In the genomic region with DNA sequence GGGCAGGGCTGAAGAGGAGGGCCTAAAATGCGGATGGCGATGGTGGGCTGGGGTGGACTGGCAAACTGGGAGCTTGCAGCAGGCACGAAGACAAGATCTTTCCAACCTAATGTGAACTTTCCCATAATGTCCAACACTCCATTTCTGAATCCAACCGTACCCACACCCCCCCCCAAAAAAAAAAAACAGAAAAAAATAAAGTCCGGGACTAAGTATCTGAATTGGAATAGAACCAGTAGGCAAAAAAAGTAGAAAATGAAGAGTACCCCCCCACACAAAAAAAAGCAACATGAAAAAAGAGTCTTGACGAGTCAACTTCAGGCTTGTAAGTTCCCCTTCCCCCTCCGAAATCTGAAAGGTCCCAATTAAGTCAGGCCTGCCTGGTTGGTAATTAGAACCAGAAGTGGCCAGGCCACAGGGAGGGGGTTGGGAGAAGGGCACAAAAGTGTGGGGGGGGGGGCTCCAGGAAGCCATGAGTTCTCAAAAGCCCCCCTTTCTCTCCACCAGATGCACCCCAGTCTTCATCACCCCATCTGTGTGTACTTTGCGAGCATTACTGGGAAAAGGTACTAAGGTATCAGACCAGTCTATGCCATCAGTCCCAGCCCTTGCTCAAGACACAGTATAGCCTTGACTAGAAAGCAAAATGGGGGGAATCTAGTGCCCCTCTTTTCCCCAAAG, we compare ENCODE assay signal across 8 mouse cellular contexts. TPM values are rescaled to one million over a fixed set of nuclear protein-coding genes. Genes with fewer than 3 reads are reported as not detected.
DNase-seq lines count a peak whose midpoint lies in the region; ATAC-seq and TF ChIP-seq lines count a peak whose summit lies in the region.

No protein-coding gene starts in this region.

- peak overlapping the region; percentile 59 for H3K4me3 ChIP-seq in heart, embryonic 11.5 days (ENCODE audit: low read depth, low read length)
- H3K4me3 ChIP-seq in ES-Bruce4 (ENCODE audit: low read depth, low read length) = peak overlapping the region; percentile 72
- peak overlapping the region; percentile 52 for H3K4me3 ChIP-seq in forebrain, embryonic 14.5 days (ENCODE audit: low read depth, low read length)
- H3K4me3 ChIP-seq in liver, embryonic 16.5 days (ENCODE audit: low read depth, low read length) = peak overlapping the region; percentile 60

- peak overlapping the region; percentile 93 for H3K4me2 ChIP-seq in heart, embryonic 11.5 days
- peak overlapping the region; percentile 96 for H3K4me2 ChIP-seq in forebrain, embryonic 14.5 days (ENCODE audit: low read length)
- peak overlapping the region; percentile 76 for H3K4me2 ChIP-seq in liver, embryonic 16.5 days (ENCODE audit: low read depth, low read length)

- H3K36me3 ChIP-seq in heart, embryonic 11.5 days (ENCODE audit: control insufficient read depth, insufficient read depth, low read length) = no peaks in the 10 kb centered on the region
- H3K36me3 ChIP-seq in ES-Bruce4 (ENCODE audit: control insufficient read depth, insufficient read depth, low read length, poor library complexity, severe bottlenecking) = no peaks in the 10 kb centered on the region
- H3K36me3 ChIP-seq in forebrain, embryonic 14.5 days (ENCODE audit: control insufficient read depth, insufficient read depth, low read length) = no peaks in the 10 kb centered on the region
- no peaks in the 10 kb centered on the region for H3K36me3 ChIP-seq in liver, embryonic 16.5 days (ENCODE audit: control insufficient read depth, insufficient read depth)

- H3K27me3 ChIP-seq in heart, embryonic 11.5 days (ENCODE audit: control insufficient read depth, insufficient read depth, low read length) = peaks cover 43% of the 10 kb centered on the region
- no peaks in the 10 kb centered on the region for H3K27me3 ChIP-seq in ES-Bruce4 (ENCODE audit: control insufficient read depth, insufficient read depth, low read length, poor library complexity, severe bottlenecking)
- H3K27me3 ChIP-seq in forebrain, embryonic 14.5 days (replicated peaks; ENCODE audit: control insufficient read depth, insufficient read depth, low read length) = peaks cover 34% of the 10 kb centered on the region
- peaks cover 89% of the 10 kb centered on the region for H3K27me3 ChIP-seq in liver, embryonic 16.5 days (ENCODE audit: control insufficient read depth, insufficient read depth, low read depth, low read length)

- no peak for TF ChIP-seq CTCF in ES-Bruce4 (IDR thresholded peaks at IDR 0.05; ENCODE audit: low read depth, low read length)

- H3K27ac ChIP-seq in heart, embryonic 11.5 days (ENCODE audit: low read depth, low read length) = peak overlapping the region; percentile 90
- peak overlapping the region; percentile 90 for H3K27ac ChIP-seq in ES-Bruce4 (ENCODE audit: insufficient read depth, low read length)
- H3K27ac ChIP-seq in forebrain, embryonic 14.5 days (ENCODE audit: low read depth, low read length) = no peak overlapping the region
- H3K27ac ChIP-seq in liver, embryonic 16.5 days (ENCODE audit: low read length) = no peak overlapping the region

- H3K9me3 ChIP-seq in heart, embryonic 11.5 days (replicated peaks; ENCODE audit: control insufficient read depth, low read length) = no peaks in the 10 kb centered on the region
- no peaks in the 10 kb centered on the region for H3K9me3 ChIP-seq in ES-Bruce4 (replicated peaks; ENCODE audit: control insufficient read depth, insufficient read depth, low read length, poor library complexity, severe bottlenecking)
- no peaks in the 10 kb centered on the region for H3K9me3 ChIP-seq in forebrain, embryonic 14.5 days (replicated peaks; ENCODE audit: control insufficient read depth, low read length)
- H3K9me3 ChIP-seq in liver, embryonic 16.5 days (replicated peaks; ENCODE audit: control insufficient read depth, low read length) = no peaks in the 10 kb centered on the region

- peaks cover 34% of the 10 kb centered on the region for H3K4me1 ChIP-seq in heart, embryonic 11.5 days (ENCODE audit: control insufficient read depth, insufficient read depth, low read length)
- peaks cover 16% of the 10 kb centered on the region for H3K4me1 ChIP-seq in ES-Bruce4 (ENCODE audit: control insufficient read depth, insufficient read depth, low read length)
- H3K4me1 ChIP-seq in forebrain, embryonic 14.5 days (ENCODE audit: control insufficient read depth, insufficient read depth, low read length) = peaks cover 13% of the 10 kb centered on the region
- H3K4me1 ChIP-seq in liver, embryonic 16.5 days (ENCODE audit: control insufficient read depth, low read depth, low read length) = peaks cover 14% of the 10 kb centered on the region

- ATAC-seq in heart, embryonic 11.5 days (replicated peaks; ENCODE audit: insufficient number of reproducible peaks, low FRiP score, low TSS enrichment) = no peak
- ATAC-seq in forebrain, embryonic 14.5 days = no peak
- no peak for ATAC-seq in liver, embryonic 16.5 days (ENCODE audit: low read depth)

- no peak for DNase-seq in heart, postnatal 14 days
- DNase-seq in forebrain, embryonic 14.5 days (ENCODE audit: low spot score) = peak; percentile 25
- DNase-seq in urinary bladder, postnatal 10 days (ENCODE audit: low spot score) = no peak
- no peak for DNase-seq in adrenal gland, postnatal 25 days
- no peak for DNase-seq in gastrocnemius, postnatal 10 days

- no peak for TF ChIP-seq EP300 in ES-Bruce4 (IDR thresholded peaks at IDR 0.05; ENCODE audit: insufficient read depth, low read depth, low read length)

- peak overlapping the region; percentile 66; the same call in 1 of the 2 replicates for H3K9ac ChIP-seq in heart, embryonic 11.5 days (ENCODE audit: low read depth, low read length)
- H3K9ac ChIP-seq in ES-Bruce4 (ENCODE audit: low read depth, poor library complexity, severe bottlenecking) = peak overlapping the region; percentile 84
- peak overlapping the region; percentile 64 for H3K9ac ChIP-seq in forebrain, embryonic 14.5 days (ENCODE audit: low read length)
- H3K9ac ChIP-seq in liver, embryonic 16.5 days (ENCODE audit: low read depth, low read length) = no peak overlapping the region

- TF ChIP-seq POLR2A in ES-Bruce4 (IDR thresholded peaks at IDR 0.05; ENCODE audit: insufficient read depth, low read length) = no peak

- WGBS in heart, embryonic 11.5 days (ENCODE audit: insufficient replicate concordance) = 6% methylated on average over 8 of the region's 8 CpGs
- 8% methylated on average over 8 of the region's 8 CpGs for WGBS in forebrain, embryonic 14.5 days
- WGBS in liver, embryonic 16.5 days (ENCODE audit: insufficient replicate concordance) = 12% methylated on average over 8 of the region's 8 CpGs

- intact Hi-C loops in heart, postnatal 14 days (cut with DNase I) = loop anchor here (2.0 kb wide), 1 partner anchor 31 kb away; a partner anchor contains a TSS

RNA-seq across cellular contexts. Expression of a gene that starts 9.0 kb away (rescaled TPM):
- 11.2 and 13.4 TPM in 2 replicates for polyA plus RNA-seq in heart, embryonic 11.5 days (2014; fragmentation: Nextera tagmentation; extraction: Ambion mirVana)
- total RNA-seq in heart, postnatal 14 days (2021) = 10 to 100 TPM; 18.9 to 21.1 TPM
- 38.6 and 42.7 TPM in 2 replicates for polyA plus RNA-seq in ES-Bruce4 (2011; ENCODE audit: insufficient read depth, insufficient read length, low read depth, missing spikeins)
- polyA plus RNA-seq in forebrain, embryonic 14.5 days (2014; fragmentation: Nextera tagmentation; extraction: Ambion mirVana) = 4.0 and 5.3 TPM in 2 replicates
- 2.4 and 2.5 TPM in 2 replicates for polyA plus RNA-seq in liver, embryonic 16.5 days (2015; fragmentation: Nextera tagmentation; extraction: Ambion mirVana)
- 21.5 and 25.7 TPM in 2 replicates for total RNA-seq in adrenal gland, postnatal 25 days (2021)
- 10 to 100 TPM; 12.4 to 22.2 TPM for total RNA-seq in gastrocnemius, postnatal 10 days (2021)

RNA-seq across cellular contexts. Expression of a gene that starts 16.5 kb away (rescaled TPM):
- 0.94 and 1.2 TPM in 2 replicates for polyA plus RNA-seq in heart, embryonic 11.5 days (2014; fragmentation: Nextera tagmentation; extraction: Ambion mirVana)
- total RNA-seq in heart, postnatal 14 days (2021) = 1 to 10 TPM; 1.5 to 1.8 TPM
- polyA plus RNA-seq in ES-Bruce4 (2011; ENCODE audit: insufficient read depth, insufficient read length, low read depth, missing spikeins) = 3.1 and 9.7 TPM in 2 replicates
- 0.38 and 0.49 TPM in 2 replicates for polyA plus RNA-seq in forebrain, embryonic 14.5 days (2014; fragmentation: Nextera tagmentation; extraction: Ambion mirVana)
- 5.5 and 5.6 TPM in 2 replicates for polyA plus RNA-seq in liver, embryonic 16.5 days (2015; fragmentation: Nextera tagmentation; extraction: Ambion mirVana)
- total RNA-seq in adrenal gland, postnatal 25 days (2021) = 1.5 and 2.0 TPM in 2 replicates
- total RNA-seq in gastrocnemius, postnatal 10 days (2021) = 1 to 10 TPM in 1 of 2 experiments, under 1 TPM in 1; 0.59 to 1.3 TPM

RNA-seq across cellular contexts. Expression of a gene that starts 22.1 kb away (rescaled TPM):
- polyA plus RNA-seq in heart, embryonic 11.5 days (2014; fragmentation: Nextera tagmentation; extraction: Ambion mirVana) = 0.07 TPM in 1 of 2 replicates, not detected in the other
- total RNA-seq in heart, postnatal 14 days (2021) = not detected
- polyA plus RNA-seq in ES-Bruce4 (2011; ENCODE audit: insufficient read depth, insufficient read length, low read depth, missing spikeins) = 0.81 and 1.1 TPM in 2 replicates
- polyA plus RNA-seq in forebrain, embryonic 14.5 days (2014; fragmentation: Nextera tagmentation; extraction: Ambion mirVana) = not detected in 2 replicates
- polyA plus RNA-seq in liver, embryonic 16.5 days (2015; fragmentation: Nextera tagmentation; extraction: Ambion mirVana) = not detected in 2 replicates
- total RNA-seq in adrenal gland, postnatal 25 days (2021) = 0.15 TPM in 1 of 2 replicates, not detected in the other
- not detected for total RNA-seq in gastrocnemius, postnatal 10 days (2021)

RNA-seq across cellular contexts. Expression of a gene that starts 31.0 kb away (rescaled TPM):
- polyA plus RNA-seq in heart, embryonic 11.5 days (2014; fragmentation: Nextera tagmentation; extraction: Ambion mirVana) = 44.4 and 45.3 TPM in 2 replicates
- total RNA-seq in heart, postnatal 14 days (2021) = 10 to 100 TPM; 16.7 to 19.0 TPM
- polyA plus RNA-seq in ES-Bruce4 (2011; ENCODE audit: insufficient read depth, insufficient read length, low read depth, missing spikeins) = 23.2 and 28.0 TPM in 2 replicates
- polyA plus RNA-seq in forebrain, embryonic 14.5 days (2014; fragmentation: Nextera tagmentation; extraction: Ambion mirVana) = 43.8 and 48.8 TPM in 2 replicates
- 20.0 and 21.3 TPM in 2 replicates for polyA plus RNA-seq in liver, embryonic 16.5 days (2015; fragmentation: Nextera tagmentation; extraction: Ambion mirVana)
- total RNA-seq in adrenal gland, postnatal 25 days (2021) = 36.3 and 36.7 TPM in 2 replicates
- total RNA-seq in gastrocnemius, postnatal 10 days (2021) = 10 to 100 TPM; 16.1 to 17.6 TPM

RNA-seq across cellular contexts. Expression of a gene that starts 43.7 kb away (rescaled TPM):
- polyA plus RNA-seq in heart, embryonic 11.5 days (2014; fragmentation: Nextera tagmentation; extraction: Ambion mirVana) = 31.3 and 33.4 TPM in 2 replicates
- total RNA-seq in heart, postnatal 14 days (2021) = 10 to 100 TPM; 21.3 to 23.7 TPM
- polyA plus RNA-seq in ES-Bruce4 (2011; ENCODE audit: insufficient read depth, insufficient read length, low read depth, missing spikeins) = 17.8 and 19.3 TPM in 2 replicates
- 23.3 and 25.6 TPM in 2 replicates for polyA plus RNA-seq in forebrain, embryonic 14.5 days (2014; fragmentation: Nextera tagmentation; extraction: Ambion mirVana)
- polyA plus RNA-seq in liver, embryonic 16.5 days (2015; fragmentation: Nextera tagmentation; extraction: Ambion mirVana) = 53.0 and 60.2 TPM in 2 replicates
- 76.1 and 76.8 TPM in 2 replicates for total RNA-seq in adrenal gland, postnatal 25 days (2021)
- 10 to 100 TPM; 23.9 to 25.5 TPM for total RNA-seq in gastrocnemius, postnatal 10 days (2021)

Comparison
In these comparisons a context has a peak if more than half of its experiments do, and no peak if none do; other contexts are left out.
1. H3K27ac ChIP-seq: peak in heart, embryonic 11.5 days (single experiment) and ES-Bruce4 (single experiment); none in forebrain, embryonic 14.5 days (single experiment) and liver, embryonic 16.5 days (single experiment).
2. Peak in every context shown above with its lines, with median percentiles within 50 percentile points of each other: H3K4me2 ChIP-seq and H3K4me3 ChIP-seq.